Mouse (Mus musculus) forebrain, embryonic 11.5 days (tissue): ENCODE data around the gene Disp3. TPM values are rescaled to one million over a fixed set of nuclear protein-coding genes. Genes with fewer than 3 reads are reported as not detected.

Experiments used
- ATAC-seq: fragments of 200-750 bp; cut with Nextera tagmentation; replicated peaks from 2 replicates; pipeline ENCODE4 v1.8.0; 2017; ENCODE audit warnings: moderate TSS enrichment; ENCODE audit not compliant: low FRiP score
- DNase-seq: peaks from one replicate; pipeline ENCODE4 v3.0.0-alpha.2; 2017; ENCODE audit warnings: low spot score
- H3K27ac ChIP-seq: fragments of 300-500 bp; sonication (generic); 2 replicates; pipeline ENCODE4 v1.5.1; 2014; ENCODE audit warnings: low read depth, low read length
- H3K27me3 ChIP-seq: fragments of 300-500 bp; sonication (generic); 2 replicates; pipeline ENCODE4 v1.6.1; 2014; ENCODE audit warnings: mild to moderate bottlenecking, low read length, mixed read lengths; ENCODE audit not compliant: control insufficient read depth, insufficient read depth
- H3K36me3 ChIP-seq: fragments of 300-500 bp; sonication (generic); 2 replicates; pipeline ENCODE4 v1.6.1; 2014; ENCODE audit warnings: mild to moderate bottlenecking, low read length, moderate library complexity, mixed read lengths; ENCODE audit not compliant: control insufficient read depth, insufficient read depth
- H3K4me1 ChIP-seq: fragments of 300-500 bp; sonication (generic); replicated peaks from 2 replicates; pipeline ENCODE4 v1.6.1; 2014; ENCODE audit warnings: low read length, mixed read lengths; ENCODE audit not compliant: control insufficient read depth, insufficient read depth
- H3K4me2 ChIP-seq: fragments of 300-500 bp; sonication (generic); 2 replicates; pipeline ENCODE4 v1.6.1; 2014; ENCODE audit warnings: low read depth, mild to moderate bottlenecking, low read length, moderate library complexity, mixed read lengths; ENCODE audit not compliant: severe bottlenecking
- H3K4me3 ChIP-seq: fragments of 300-500 bp; sonication (generic); 2 replicates; pipeline ENCODE4 v1.5.1; 2014; ENCODE audit warnings: low read depth, low read length
- H3K9ac ChIP-seq: fragments of 300-500 bp; sonication (generic); 2 replicates; pipeline ENCODE4 v1.6.1; 2014; ENCODE audit warnings: low read length
- H3K9me3 ChIP-seq: fragments of 300-500 bp; sonication (generic); 2 replicates; pipeline ENCODE4 v1.6.1; 2016; ENCODE audit warnings: low read length, mixed read lengths; ENCODE audit not compliant: control insufficient read depth
- WGBS: fragments of 180-500 bp; shearing (Covaris S2); extraction: QIAGEN DNeasy Blood & Tissue Kit; methylation state at CpG from one replicate; pipeline ENCODE4 v1.1.7; 2014; 5-methylcytosine and 5-hydroxymethylcytosine counted together
- polyA plus RNA-seq: library from polyadenylated mRNA; unstranded; fragments of >200 nt; fragmentation: Nextera tagmentation; extraction: Ambion mirVana; gene quantifications from 2 replicates; pipeline ENCODE4 v1.2.1, GENCODE M21; 2014

Gene Disp3
- polyA plus RNA-seq, 1 experiment from 2014 or later = 3.0 TPM

DNA sequence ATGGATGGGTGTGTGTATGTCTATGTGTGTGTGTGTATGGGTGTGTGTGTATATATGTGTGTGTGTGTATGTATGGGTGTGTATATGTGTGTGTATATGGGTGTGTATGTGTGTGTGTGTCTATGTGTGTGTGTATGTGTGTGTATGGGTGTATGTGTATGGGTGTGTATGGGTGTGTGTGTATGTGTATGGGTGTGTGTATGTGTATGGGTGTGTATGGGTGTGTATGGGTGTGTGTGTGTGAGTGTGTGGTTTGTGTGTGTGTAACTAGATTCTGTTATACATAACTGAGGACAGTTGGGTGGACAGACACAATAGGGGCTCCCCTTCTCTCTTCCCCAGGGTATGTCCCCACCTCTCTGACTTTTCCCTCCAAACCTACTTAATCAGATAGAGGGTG lies 93.4 kb downstream of the Disp3 start:
- H3K4me1 ChIP-seq = peaks cover 2% of the 10 kb centered on the region; the same call in 1 of the 2 replicates
- no peak overlapping the region for H3K4me3 ChIP-seq
- DNase-seq (no peak), ATAC-seq (no peak)
- H3K36me3 ChIP-seq = no peaks in the 10 kb centered on the region
- H3K27me3 ChIP-seq = no peaks in the 10 kb centered on the region
- no peaks in the 10 kb centered on the region; the same call in 1 of the 2 replicates for H3K9me3 ChIP-seq
- no peak overlapping the region for H3K27ac ChIP-seq
- no peak overlapping the region for H3K4me2 ChIP-seq
- no peak overlapping the region for H3K9ac ChIP-seq

GRCm38 (mm10) chr4:148192707-148193245 lies 95.0 kb downstream of the Disp3 start:
- H3K9me3 ChIP-seq = no peaks in the 10 kb centered on the region; the same call in 1 of the 2 replicates
- H3K27ac ChIP-seq = no peak overlapping the region
- H3K4me3 ChIP-seq = no peak overlapping the region
- DNase-seq (no peak), ATAC-seq (no peak)
- H3K4me2 ChIP-seq = no peak overlapping the region
- 36% methylated on average over 11 of the region's 11 CpGs for WGBS
- H3K9ac ChIP-seq = no peak overlapping the region
- no peaks in the 10 kb centered on the region for H3K36me3 ChIP-seq
- no peaks in the 10 kb centered on the region for H3K27me3 ChIP-seq
- no peaks in the 10 kb centered on the region; the same call in 1 of the 2 replicates for H3K4me1 ChIP-seq

Other genes with a start within 250 kb of the Disp3 start
- gene Clcn6, start 249.1 kb downstream of the Disp3 start, polyA plus RNA-seq = 14.6 and 15.5 TPM in 2 replicates
- 25.5 and 27.6 TPM in 2 replicates for gene Mthfr, start 248.9 kb downstream of the Disp3 start, polyA plus RNA-seq
- gene Agtrap, start 199.9 kb downstream of the Disp3 start, polyA plus RNA-seq = 15.0 and 15.6 TPM in 2 replicates
- gene Mad2l2, start 157.6 kb downstream of the Disp3 start, polyA plus RNA-seq = 68.5 and 75.0 TPM in 2 replicates
- gene Draxin, start 157.3 kb downstream of the Disp3 start, polyA plus RNA-seq = 3.8 and 5.0 TPM in 2 replicates
- 10.2 and 13.6 TPM in 2 replicates for gene Fbxo6, start 135.8 kb downstream of the Disp3 start, polyA plus RNA-seq
- 44.9 and 45.0 TPM in 2 replicates for gene Fbxo44, start 127.5 kb downstream of the Disp3 start, polyA plus RNA-seq
- 0.87 and 0.91 TPM in 2 replicates for gene Fbxo2, start 127.3 kb downstream of the Disp3 start, polyA plus RNA-seq
- gene Ubiad1, start 156.8 kb upstream of the Disp3 start, polyA plus RNA-seq = 17.0 and 19.6 TPM in 2 replicates
- 30.6 and 37.6 TPM in 2 replicates for gene Mtor, start 160.6 kb upstream of the Disp3 start, polyA plus RNA-seq
- gene Angptl7, start 212.5 kb upstream of the Disp3 start, polyA plus RNA-seq = 0.20 and 0.47 TPM in 2 replicates